Mouse (Mus musculus): Measurements from ENCODE around the gene Cbx1. TPM values are rescaled to one million over a fixed set of nuclear protein-coding genes. Genes with fewer than 3 reads are reported as not detected.
"Not testable (repeated sequence)": the region's sequence is repeated elsewhere in the genome, so short reads cannot be mapped to it uniquely, and the experiment has no call there.

Cbx1 gene
- total RNA-seq, 2 experiments from 2014 or later: 70.5 to 94.4 TPM

DNA sequence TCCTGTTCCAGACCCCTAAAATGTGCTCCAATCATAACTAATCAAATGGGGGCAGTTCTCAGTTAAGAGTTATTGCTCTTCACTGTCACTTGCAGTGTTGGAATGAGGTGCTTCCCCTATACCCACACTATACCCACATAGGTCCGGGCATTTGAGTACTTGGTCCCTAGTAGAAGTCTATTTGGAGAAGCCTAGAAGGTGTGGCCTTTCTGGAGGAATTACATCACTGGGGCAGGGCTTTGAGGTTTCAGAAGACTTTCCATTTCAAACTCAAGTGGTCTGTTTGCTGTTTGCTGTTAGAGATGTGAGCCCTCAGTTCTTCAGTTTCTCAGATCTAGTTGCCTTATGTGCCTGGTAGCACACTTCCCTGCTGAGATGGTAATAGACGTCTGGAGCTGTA, 44.0 kb downstream of the Cbx1 start:
- no peak for ATAC-seq (replicated peaks; ENCODE audit: poor library complexity)

DNA sequence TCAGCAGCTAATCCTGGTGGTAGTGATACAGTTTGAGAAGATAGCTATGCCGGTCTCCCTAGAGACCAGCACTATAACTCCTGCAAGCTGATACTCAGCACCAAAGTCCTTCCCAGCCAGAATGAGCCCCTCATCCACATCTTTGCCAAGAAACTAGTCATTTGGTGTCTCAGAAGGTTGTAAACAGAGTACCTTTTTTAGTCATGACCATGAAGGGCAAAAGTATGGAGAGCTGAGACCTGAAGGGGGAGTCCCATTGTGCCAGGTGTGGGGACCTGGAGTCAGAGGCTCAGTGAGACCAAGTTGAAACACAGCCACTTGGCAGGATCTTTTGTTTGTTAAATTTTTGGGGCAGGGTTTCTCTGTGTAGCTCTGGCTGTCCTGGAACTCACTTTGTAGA, 45.2 kb downstream of the Cbx1 start:
- no peak for ATAC-seq (replicated peaks; ENCODE audit: poor library complexity)

DNA sequence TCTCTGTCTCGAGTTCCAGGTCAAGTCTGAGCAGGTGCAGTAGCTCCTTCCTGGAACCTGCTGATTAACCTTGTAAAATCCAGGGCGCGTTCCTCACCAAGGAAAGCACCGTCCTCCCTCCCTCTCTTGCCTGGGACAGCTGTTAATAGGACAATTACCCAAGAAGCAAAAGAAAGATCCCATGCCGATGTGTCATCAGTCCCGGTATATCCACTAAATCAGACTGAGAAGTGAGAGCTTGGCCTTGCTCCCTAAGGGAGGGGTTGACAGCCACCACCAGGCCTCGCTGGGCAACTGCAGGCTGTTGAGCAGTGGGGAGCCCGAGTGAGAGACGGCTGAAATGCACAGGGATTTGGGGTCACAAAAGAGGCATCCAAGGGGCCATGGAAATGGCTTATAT, 48.4 kb downstream of the Cbx1 start:
- ATAC-seq (replicated peaks; ENCODE audit: poor library complexity): peak; percentile 75

DNA sequence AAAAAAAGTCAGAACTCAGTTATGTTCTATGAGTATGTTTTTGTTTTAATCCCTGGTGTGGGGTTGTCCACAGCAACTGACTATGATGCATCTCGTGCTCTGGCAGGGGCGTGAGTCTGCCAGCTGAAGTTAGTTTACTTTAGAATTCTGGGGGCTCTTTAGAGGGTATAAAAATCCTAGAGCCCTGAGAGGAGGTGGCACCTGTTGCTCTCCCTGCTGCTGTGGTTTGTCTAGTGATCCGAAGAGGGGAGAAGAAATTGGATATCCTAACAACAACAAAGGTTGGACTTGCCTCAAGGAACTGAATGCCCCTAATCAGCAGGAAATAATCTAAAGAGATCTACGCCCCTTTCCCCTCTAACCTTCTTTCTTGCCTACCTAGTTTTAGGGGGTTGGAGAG, 49.4 kb downstream of the Cbx1 start:
- no peak for ATAC-seq (replicated peaks; ENCODE audit: poor library complexity)

DNA sequence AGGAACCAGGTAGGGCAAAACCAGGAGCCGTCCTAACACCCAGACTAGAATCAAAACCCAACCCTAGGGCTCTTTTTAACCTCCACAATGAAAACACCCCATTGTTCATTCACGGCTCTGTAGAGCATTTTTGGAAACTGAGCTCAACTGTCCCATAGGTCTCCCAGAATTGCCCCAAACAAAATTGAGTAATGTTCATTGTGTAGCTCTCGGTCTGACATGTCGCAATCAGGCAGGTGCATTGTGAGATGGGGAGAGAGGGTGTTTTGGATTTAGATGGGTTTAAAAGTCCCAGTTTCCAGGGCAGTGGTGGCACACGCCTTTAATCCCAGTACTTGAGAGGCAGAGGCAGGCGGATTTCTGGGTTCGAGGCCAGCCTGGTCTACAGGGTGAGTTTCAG, 50.5 kb downstream of the Cbx1 start:
- ATAC-seq (replicated peaks; ENCODE audit: poor library complexity): no peak

DNA sequence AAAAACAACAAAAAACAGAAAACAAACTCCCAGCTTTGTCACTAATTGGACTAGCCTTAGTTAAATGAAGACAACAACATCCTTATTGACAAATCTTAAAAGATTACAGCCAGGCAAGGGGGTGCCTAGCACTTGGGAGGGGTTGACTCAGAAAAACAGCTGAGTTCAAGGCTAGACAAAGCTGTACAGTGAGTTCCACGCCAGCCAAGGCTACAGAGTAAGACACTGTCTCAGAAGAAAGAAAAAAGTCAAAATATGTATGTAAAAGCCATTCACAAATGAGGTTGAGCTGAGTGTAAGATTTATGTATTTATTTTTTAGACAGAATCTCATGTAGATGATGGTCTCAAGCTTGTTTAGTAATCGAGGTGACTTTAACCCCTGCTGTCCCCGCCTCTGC, 51.0 kb downstream of the Cbx1 start:
- ATAC-seq (replicated peaks; ENCODE audit: poor library complexity): no peak

DNA sequence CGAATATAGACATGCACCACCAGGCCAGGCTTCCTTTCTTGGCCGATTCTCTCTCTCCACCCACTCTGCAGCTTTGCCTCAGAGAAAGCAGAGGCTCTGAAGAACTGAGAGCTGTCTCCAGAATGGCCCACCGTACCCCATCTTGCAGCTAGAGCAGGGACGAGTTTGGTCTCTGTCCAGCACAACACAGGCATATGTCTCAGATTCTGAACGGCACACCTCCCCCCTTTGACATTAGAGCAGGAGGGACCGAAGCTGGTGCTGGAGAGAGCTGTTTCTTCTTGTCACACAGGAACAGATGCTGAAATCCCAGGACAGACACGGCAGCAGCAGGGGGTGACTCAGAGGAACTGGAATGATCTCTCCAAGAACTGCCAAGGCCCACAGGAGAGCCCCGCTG, 51.4 kb downstream of the Cbx1 start:
- no peak for ATAC-seq (replicated peaks; ENCODE audit: poor library complexity)

DNA sequence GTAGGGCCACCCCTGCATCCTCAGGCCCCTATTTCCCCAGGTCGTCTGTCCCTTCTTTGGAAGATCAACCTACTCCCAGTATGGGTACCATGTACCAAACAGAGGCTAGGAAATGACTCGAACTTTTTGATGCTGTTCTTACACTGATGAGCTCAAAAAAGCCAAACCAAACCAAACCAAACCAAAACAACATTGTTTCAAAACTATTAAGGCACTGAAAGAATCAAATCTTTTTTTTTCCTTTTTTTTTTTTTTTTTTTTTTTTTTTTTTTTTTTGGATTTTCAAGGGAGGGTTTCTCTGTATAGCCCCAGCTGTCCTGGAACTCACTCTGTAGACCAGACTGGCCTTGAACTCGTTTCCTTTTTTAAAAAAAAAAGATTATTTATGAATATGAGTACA, 54.7 kb downstream of the Cbx1 start:
- no peak for ATAC-seq (replicated peaks; ENCODE audit: poor library complexity)

DNA sequence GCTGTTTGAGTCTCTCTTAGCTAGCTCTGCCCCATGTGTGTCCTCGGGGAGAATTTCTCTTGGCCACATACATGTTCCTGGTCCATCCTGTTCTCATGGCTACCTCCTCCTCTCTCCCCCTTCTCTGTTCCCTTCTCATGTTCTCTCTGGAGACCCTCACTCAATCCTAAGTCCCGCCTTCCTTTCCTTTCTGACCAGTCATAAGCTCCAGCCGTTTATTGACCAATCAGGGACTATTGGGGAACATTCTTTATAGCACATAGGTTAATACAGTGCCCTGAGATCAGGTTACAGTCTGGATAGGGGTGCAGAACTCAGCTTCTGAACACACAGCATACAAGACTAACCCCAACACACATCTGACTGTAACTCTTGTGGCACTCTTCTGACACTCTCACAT, 58.3 kb downstream of the Cbx1 start:
- ATAC-seq (replicated peaks; ENCODE audit: poor library complexity): no peak

DNA sequence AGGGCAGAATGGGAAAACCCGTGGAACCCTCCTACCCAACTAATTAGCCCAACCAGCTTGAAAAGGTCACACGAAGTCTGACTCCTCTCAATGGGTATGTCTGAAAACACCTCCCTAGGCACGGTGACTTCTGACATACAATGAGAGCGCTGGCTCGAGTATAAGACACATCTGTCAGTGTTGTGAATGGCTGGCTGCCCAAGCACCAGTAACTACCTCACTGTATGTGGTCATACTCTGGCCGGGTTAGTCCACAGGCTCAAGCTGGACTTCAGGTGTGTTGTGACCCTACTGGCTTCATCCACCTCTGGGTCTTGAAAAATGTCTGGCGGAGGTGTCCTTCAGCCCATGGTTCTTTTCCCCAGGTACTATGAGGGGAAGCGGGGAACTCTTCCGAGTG, 59.8 kb downstream of the Cbx1 start:
- ATAC-seq (replicated peaks; ENCODE audit: poor library complexity): no peak

DNA sequence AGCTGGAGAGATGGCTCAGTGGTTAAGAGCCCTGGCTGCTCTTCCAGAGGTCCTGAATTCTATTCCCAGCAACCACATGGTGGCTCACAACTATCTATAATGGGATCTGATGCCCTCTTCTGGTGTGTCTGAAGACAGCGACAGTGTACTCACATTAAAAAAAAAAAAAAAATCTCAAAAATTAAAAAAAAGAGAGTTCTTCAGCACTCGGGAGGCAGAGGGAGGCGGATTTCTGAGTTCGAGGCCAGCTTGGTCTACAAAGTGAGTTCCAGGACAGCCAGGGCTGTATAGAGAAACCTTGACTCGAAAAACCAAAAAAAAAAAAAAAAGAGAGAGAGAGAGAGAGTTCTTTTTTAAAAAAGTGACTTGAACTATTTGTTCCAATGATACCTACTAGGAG, 60.2 kb downstream of the Cbx1 start:
- ATAC-seq (replicated peaks; ENCODE audit: poor library complexity): not testable (repeated sequence)

DNA sequence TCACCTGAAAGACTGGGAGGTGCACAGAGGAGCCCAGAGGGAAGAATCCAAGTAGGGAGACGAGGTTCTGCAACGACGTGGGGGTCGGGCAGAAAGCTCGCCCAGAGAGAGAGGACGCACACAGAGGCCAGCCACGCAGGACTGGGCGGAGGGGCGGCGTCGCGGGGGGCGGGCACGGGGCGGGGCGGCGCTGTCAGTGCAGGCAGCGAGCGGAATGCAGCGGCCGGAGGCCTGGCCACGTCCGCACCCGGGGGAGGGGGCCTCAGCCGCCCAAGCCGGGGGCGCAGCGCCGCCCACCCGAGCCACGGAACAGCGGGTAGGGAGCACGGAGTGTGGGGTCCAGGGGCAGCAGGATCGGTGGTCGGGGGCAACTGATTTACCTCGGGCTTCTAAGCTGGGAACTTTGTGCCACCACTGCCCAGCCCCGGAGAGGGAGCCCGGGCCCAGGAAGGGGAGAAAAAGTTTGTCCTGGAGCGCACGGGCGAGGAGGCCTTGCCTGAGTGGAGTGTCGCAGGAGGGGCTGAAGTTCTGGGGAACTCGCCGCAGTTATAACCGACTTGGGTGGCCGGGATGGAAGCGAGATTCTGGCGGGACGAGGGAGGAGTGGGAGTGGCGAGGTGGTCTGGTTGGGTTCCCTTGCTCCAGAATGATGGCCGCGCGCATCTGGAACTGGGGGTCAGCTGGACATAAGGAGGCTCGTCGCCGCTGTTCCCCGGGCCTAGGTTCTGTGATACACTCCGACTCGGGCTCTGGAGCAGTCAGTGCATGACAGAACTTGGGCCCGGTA, 60.9 kb downstream of the Cbx1 start, which contains the start of gene Copz2:
Gene Copz2, plus strand, starts transcription at position 190 of the 787 bp plus-strand sequence.
- peak; percentile 64 for ATAC-seq (replicated peaks; ENCODE audit: poor library complexity)

DNA sequence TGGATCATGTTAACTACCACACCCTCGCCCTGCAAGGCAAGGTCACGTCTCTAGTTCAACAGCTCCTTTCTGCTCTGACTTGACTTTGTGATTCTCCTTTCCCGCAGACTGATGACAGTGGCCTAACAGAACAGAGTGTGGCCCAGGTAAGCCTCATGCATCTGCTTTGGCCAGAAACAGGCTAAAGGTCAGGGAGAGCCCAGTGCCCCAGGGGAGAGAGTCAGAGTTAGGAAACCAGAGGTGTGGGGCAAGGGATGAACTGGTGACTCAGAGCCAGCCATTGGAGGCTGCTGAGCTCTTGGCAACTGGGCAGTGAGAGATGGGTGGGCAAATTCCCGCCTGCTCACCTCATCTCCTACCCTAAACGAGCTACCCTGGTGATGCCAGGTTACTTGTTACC, 68.5 kb downstream of the Cbx1 start:
- no peak for ATAC-seq (replicated peaks; ENCODE audit: poor library complexity)

Other genes starting within 250 kb of the Cbx1 start
- gene Snx11, start 11.6 kb upstream of the Cbx1 start, total RNA-seq (2015): 8.6 and 9.6 TPM in 2 replicates
- 16.9 and 17.3 TPM in 2 replicates for gene Snx11, start 11.6 kb upstream of the Cbx1 start, total RNA-seq (2017)
- 39.0 and 39.8 TPM in 2 replicates for gene Nfe2l1, start 40.8 kb downstream of the Cbx1 start, total RNA-seq (2015)
- gene Nfe2l1, start 40.8 kb downstream of the Cbx1 start, total RNA-seq (2017): 41.0 and 42.5 TPM in 2 replicates
- gene Copz2, start 60.7 kb downstream of the Cbx1 start, total RNA-seq (2015): 6.2 and 6.5 TPM in 2 replicates
- gene Copz2, start 60.7 kb downstream of the Cbx1 start, total RNA-seq (2017): 3.3 and 4.0 TPM in 2 replicates
- 30.3 and 31.4 TPM in 2 replicates for gene Cdk5rap3, start 127.4 kb downstream of the Cbx1 start, total RNA-seq (2015)
- gene Cdk5rap3, start 127.4 kb downstream of the Cbx1 start, total RNA-seq (2017): 70.1 and 74.3 TPM in 2 replicates
- not detected in 2 replicates for gene Prr15l, start 139.0 kb downstream of the Cbx1 start, total RNA-seq (2015)
- gene Prr15l, start 139.0 kb downstream of the Cbx1 start, total RNA-seq (2017): not detected in 2 replicates
- 22.5 and 23.0 TPM in 2 replicates for gene Pnpo, start 154.9 kb downstream of the Cbx1 start, total RNA-seq (2015)
- gene Pnpo, start 154.9 kb downstream of the Cbx1 start, total RNA-seq (2017): 36.3 and 38.7 TPM in 2 replicates
- gene Sp2, start 193.8 kb downstream of the Cbx1 start, total RNA-seq (2015): 21.0 and 27.4 TPM in 2 replicates
- gene Sp2, start 193.8 kb downstream of the Cbx1 start, total RNA-seq (2017): 2.3 and 2.8 TPM in 2 replicates
- gene Sp6, start 224.3 kb downstream of the Cbx1 start, total RNA-seq (2015): not detected in 2 replicates
- 0.03 TPM in 1 of 2 replicates, not detected in the other for gene Sp6, start 224.3 kb downstream of the Cbx1 start, total RNA-seq (2017)
- 3.0 and 4.2 TPM in 2 replicates for gene Scrn2, start 240.8 kb downstream of the Cbx1 start, total RNA-seq (2015)
- 18.3 and 21.1 TPM in 2 replicates for gene Scrn2, start 240.8 kb downstream of the Cbx1 start, total RNA-seq (2017)

Measured in megakaryocyte progenitor cell, adult 5-6 weeks (primary cell).